Mouse (Mus musculus) hindlimb bud, embryonic 11.5 days (tissue): ENCODE measurements around the gene Foxred1.

Source experiments
- DNase-seq: peaks from one replicate; pipeline ENCODE4 v3.0.0-alpha.2; 2012; ENCODE audit warnings: low read depth, low spot score; ENCODE audit errors: extremely low spot score

Gene Foxred1

GRCm38 (mm10) chr9:35210542-35211474, at the start of gene Foxred1:
Gene Foxred1 (minus strand): TSS chr9:35211055.
- peak; percentile 91 for DNase-seq

- no peak for DNase-seq
Measured at GRCm38 (mm10) chr9:35257365-35257764, 46.5 kb upstream of the Foxred1 start.

GRCm38 (mm10) chr9:35249476-35249875, 38.6 kb upstream of the Foxred1 start:
- no peak for DNase-seq

GRCm38 (mm10) chr9:35247405-35247804, 36.5 kb upstream of the Foxred1 start:
- no peak for DNase-seq

- DNase-seq = no peak
Measured at GRCm38 (mm10) chr9:35239734-35240133, 28.9 kb upstream of the Foxred1 start.

- no peak for DNase-seq
Measured at GRCm38 (mm10) chr9:35238915-35239571, 28.2 kb upstream of the Foxred1 start.

- no peak for DNase-seq
Measured at GRCm38 (mm10) chr9:35238371-35238770, 27.5 kb upstream of the Foxred1 start.

GRCm38 (mm10) chr9:35235996-35236395, 25.1 kb upstream of the Foxred1 start:
- DNase-seq = no peak

GRCm38 (mm10) chr9:35228671-35229070, 17.8 kb upstream of the Foxred1 start:
- no peak for DNase-seq

GRCm38 (mm10) chr9:35223466-35223865, 12.6 kb upstream of the Foxred1 start:
- no peak for DNase-seq

GRCm38 (mm10) chr9:35217963-35218362, 7.1 kb upstream of the Foxred1 start:
- DNase-seq = no peak

- DNase-seq = no peak
Measured at GRCm38 (mm10) chr9:35211573-35212511, 987 bp upstream of the Foxred1 start.

- DNase-seq = no peak
Measured at GRCm38 (mm10) chr9:35204421-35204820, 6.4 kb downstream of the Foxred1 start.

- DNase-seq = no peak
Measured at GRCm38 (mm10) chr9:35203536-35203935, 7.3 kb downstream of the Foxred1 start.

- no peak for DNase-seq
Measured at GRCm38 (mm10) chr9:35200529-35201060, 10.3 kb downstream of the Foxred1 start.

- DNase-seq = peak; percentile 66
Measured at GRCm38 (mm10) chr9:35199772-35200471, 10.9 kb downstream of the Foxred1 start, which contains the start of the genes Srpr and Tirap. Gene Srpr (plus strand): TSS chr9:35200175. Gene Tirap (minus strand): TSS chr9:35200291.

GRCm38 (mm10) chr9:35198945-35199771, 11.7 kb downstream of the Foxred1 start:
- no peak for DNase-seq

- DNase-seq = no peak
Measured at GRCm38 (mm10) chr9:35198351-35198750, 12.5 kb downstream of the Foxred1 start.

- no peak for DNase-seq
Measured at GRCm38 (mm10) chr9:35197625-35198024, 13.2 kb downstream of the Foxred1 start.
